Mouse (Mus musculus) midbrain, postnatal 0 days (tissue): ENCODE results near the gene Akna. TPM values are rescaled to one million over a fixed set of nuclear protein-coding genes. Genes with fewer than 3 reads are reported as not detected.

ENCODE experiments used
- ATAC-seq: fragments of 200-750 bp; cut with Nextera tagmentation; 2 replicates; pipeline ENCODE4 v1.8.0; 2017; ENCODE audit warnings: moderate number of reproducible peaks, mild to moderate bottlenecking, moderate TSS enrichment, moderate library complexity; ENCODE audit not compliant: low FRiP score
- DNase-seq: peaks from one replicate; pipeline ENCODE4 v3.0.0-alpha.2; 2015; ENCODE audit warnings: low spot score
- H3K27ac ChIP-seq: fragments of 300-500 bp; sonication (generic); 2 replicates; pipeline ENCODE4 v1.5.1; 2014; ENCODE audit warnings: low read depth, mild to moderate bottlenecking, low read length, mixed read lengths
- H3K27me3 ChIP-seq: fragments of 300-500 bp; sonication (generic); 2 replicates; pipeline ENCODE4 v1.6.1; 2014; ENCODE audit warnings: low read length, control low read depth, mixed read lengths; ENCODE audit not compliant: insufficient read depth
- H3K36me3 ChIP-seq: fragments of 300-500 bp; sonication (generic); 2 replicates; pipeline ENCODE4 v1.6.1; 2014; ENCODE audit warnings: low read length, control low read depth, mixed read lengths; ENCODE audit not compliant: insufficient read depth
- H3K4me1 ChIP-seq: fragments of 300-500 bp; sonication (generic); 2 replicates; pipeline ENCODE4 v1.6.1; 2014; ENCODE audit warnings: mild to moderate bottlenecking, control low read depth, antibody characterized with exemption, low read length, mixed read lengths; ENCODE audit not compliant: insufficient read depth
- H3K4me2 ChIP-seq: fragments of 300-500 bp; sonication (generic); 2 replicates; pipeline ENCODE4 v1.6.1; 2014; ENCODE audit warnings: low read depth, mild to moderate bottlenecking, low read length, mixed read lengths; ENCODE audit not compliant: poor library complexity, severe bottlenecking
- H3K4me3 ChIP-seq: fragments of 300-500 bp; sonication (generic); 2 replicates; pipeline ENCODE4 v1.5.1; 2014; ENCODE audit warnings: low read depth, mild to moderate bottlenecking, low read length, moderate library complexity
- H3K9ac ChIP-seq: fragments of 300-500 bp; sonication (generic); replicated peaks from 2 replicates; pipeline ENCODE4 v1.6.1; 2014; ENCODE audit warnings: mild to moderate bottlenecking, low read length, moderate library complexity, mixed read lengths; ENCODE audit not compliant: poor library complexity, severe bottlenecking
- H3K9me3 ChIP-seq: fragments of 300-500 bp; sonication (generic); 2 replicates; pipeline ENCODE4 v1.6.1; 2016; ENCODE audit warnings: low read length, control low read depth
- CTCF ChIP-seq: IDR thresholded peaks from 2 replicates; pipeline ENCODE4 v1.5.1; 2016; ENCODE audit warnings: antibody characterized with exemption, mild to moderate bottlenecking
- WGBS: fragments of 180-500 bp; shearing (Covaris S2); extraction: QIAGEN DNeasy Blood & Tissue Kit; methylation state at CpG from one replicate; pipeline ENCODE4 v1.1.7; 2014; 5-methylcytosine and 5-hydroxymethylcytosine counted together
- polyA plus RNA-seq: library from polyadenylated mRNA; unstranded; fragments of >200 nt; fragmentation: Nextera tagmentation; extraction: Ambion mirVana; gene quantifications from 2 replicates; pipeline ENCODE4 v1.2.1, GENCODE M21; 2015
- total RNA-seq: library from RNA; depleted of rRNA; stranded (reverse); fragments of >200 nt; gene quantifications from 2 replicates; pipeline ENCODE4 v1.2.3, GENCODE M21; 2014

The Akna gene
- total and polyA plus RNA-seq, 2 experiments from 2014 or later = 2.1 to 5.3 TPM

- H3K27me3 ChIP-seq = no peaks in the 10 kb centered on the region
- DNase-seq (peak; percentile 87), ATAC-seq (no peak; the same call in 1 of the 2 replicates)
- 35% methylated on average over 7 of the region's 7 CpGs for WGBS
- no peak overlapping the region for H3K4me3 ChIP-seq
- H3K9ac ChIP-seq = no peak overlapping the region
- 0 out of 2 replicates have a peak overlapping the region, but pooled peaks have one; percentile 12 for H3K27ac ChIP-seq
- no peak for TF ChIP-seq CTCF
- H3K4me1 ChIP-seq = peaks cover 15% of the 10 kb centered on the region
- H3K36me3 ChIP-seq = no peaks in the 10 kb centered on the region
- no peaks in the 10 kb centered on the region for H3K9me3 ChIP-seq
- H3K4me2 ChIP-seq = 0 out of 2 replicates have a peak overlapping the region, but pooled peaks have one; percentile 99
Observed at GRCm38 (mm10) chr4:63408247-63408646, 5.1 kb upstream of the Akna start.

DNA sequence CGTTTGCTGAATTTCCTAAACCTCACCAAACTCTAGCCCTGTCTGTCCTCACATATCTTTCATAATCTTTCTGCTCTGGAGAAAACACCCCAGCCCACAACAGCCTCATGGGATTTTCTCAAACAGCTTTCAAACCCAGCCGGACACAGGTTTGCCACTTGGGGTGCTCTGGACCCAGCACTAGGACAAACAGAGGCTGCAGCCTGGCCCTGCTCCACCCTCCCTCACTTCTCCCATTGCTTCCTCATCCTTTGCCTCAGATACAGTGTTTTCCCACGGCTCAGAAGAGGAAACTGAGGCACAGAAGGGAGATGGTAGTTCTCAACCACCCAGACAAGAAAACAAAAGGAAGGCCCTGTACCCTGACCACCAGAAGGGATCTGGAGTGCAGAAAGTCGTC is 2.5 kb upstream of the Akna start:
- H3K27ac ChIP-seq = no peak overlapping the region

GRCm38 (mm10) chr4:63405051-63405450 is 1.9 kb upstream of the Akna start:
- Histone ChIP-seq H3K36me3 (no peaks in the 10 kb centered on the region), H3K9me3 (no peaks in the 10 kb centered on the region), H3K4me1 (peaks cover 14% of the 10 kb centered on the region), H3K27me3 (no peaks in the 10 kb centered on the region), H3K4me3 (no peak overlapping the region), H3K27ac (no peak overlapping the region), H3K9ac (no peak overlapping the region), H3K4me2 (no peak overlapping the region)
- ATAC-seq (no peak), DNase-seq (peak; percentile 20)
- WGBS = 19% methylated on average over 7 of the region's 7 CpGs
- TF ChIP-seq CTCF = no peak

More for the DNA sequence above, 2.5 kb upstream of the Akna start:
- no peak for DNase-seq
- H3K36me3 ChIP-seq = no peaks in the 10 kb centered on the region
- no peaks in the 10 kb centered on the region for H3K9me3 ChIP-seq
- H3K9ac ChIP-seq = no peak overlapping the region
- no peak for ATAC-seq
- H3K4me1 ChIP-seq = peaks cover 15% of the 10 kb centered on the region
- no peak overlapping the region for H3K4me2 ChIP-seq
- no peak overlapping the region for H3K4me3 ChIP-seq
- no peaks in the 10 kb centered on the region for H3K27me3 ChIP-seq
- WGBS = 69% methylated on average over 4 of the region's 4 CpGs
- no peak for TF ChIP-seq CTCF

DNA sequence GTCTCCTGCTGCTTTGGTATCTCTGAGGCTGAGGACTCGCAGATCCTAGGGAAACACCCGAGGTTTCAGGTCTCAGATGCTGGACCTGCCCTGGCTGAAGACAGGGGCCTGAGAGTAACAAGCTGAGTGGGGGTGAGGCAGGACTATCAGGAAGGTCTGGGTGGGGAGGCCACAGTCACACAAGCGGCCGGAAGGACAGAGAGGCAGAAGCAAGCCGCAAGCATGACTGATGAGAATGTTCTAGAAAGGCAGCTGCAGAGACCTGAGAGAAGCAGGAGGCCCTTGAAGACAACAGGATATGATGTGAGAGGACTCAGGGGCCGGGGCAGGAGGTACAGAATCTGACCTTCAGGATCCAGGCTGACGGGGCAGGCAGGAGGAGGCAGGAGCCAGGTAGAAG is 1.1 kb upstream of the Akna start:
- no peaks in the 10 kb centered on the region for H3K9me3 ChIP-seq
- TF ChIP-seq CTCF = no peak
- H3K4me3 ChIP-seq = no peak overlapping the region
- no peaks in the 10 kb centered on the region for H3K27me3 ChIP-seq
- DNase-seq (no peak), ATAC-seq (no peak)
- H3K36me3 ChIP-seq = no peaks in the 10 kb centered on the region
- no peak overlapping the region for H3K4me2 ChIP-seq
- no peak overlapping the region for H3K9ac ChIP-seq
- peaks cover 7% of the 10 kb centered on the region; the same call in 1 of the 2 replicates for H3K4me1 ChIP-seq
- no peak overlapping the region for H3K27ac ChIP-seq
- WGBS = 80% methylated on average over 7 of the region's 7 CpGs

- DNase-seq (no peak), ATAC-seq (no peak)
- Histone ChIP-seq H3K4me2 (peak overlapping the region; percentile 21; the same call in 1 of the 2 replicates), H3K9ac (no peak overlapping the region), H3K9me3 (no peaks in the 10 kb centered on the region), H3K27me3 (no peaks in the 10 kb centered on the region), H3K4me3 (no peak overlapping the region), H3K27ac (no peak overlapping the region), H3K36me3 (no peaks in the 10 kb centered on the region), H3K4me1 (no peaks in the 10 kb centered on the region)
- WGBS = 72% methylated on average over 6 of the region's 6 CpGs
- TF ChIP-seq CTCF = no peak
Observed at GRCm38 (mm10) chr4:63402558-63402957, 596 bp downstream of the Akna start.

- Histone ChIP-seq H3K4me1 (no peaks in the 10 kb centered on the region), H3K9me3 (no peaks in the 10 kb centered on the region), H3K4me3 (no peak overlapping the region), H3K27me3 (no peaks in the 10 kb centered on the region), H3K4me2 (0 out of 2 replicates have a peak overlapping the region, but pooled peaks have one; percentile 21), H3K27ac (no peak overlapping the region), H3K9ac (no peak overlapping the region), H3K36me3 (no peaks in the 10 kb centered on the region)
- no peak for ATAC-seq
- 92% methylated on average over 10 of the region's 10 CpGs for WGBS
- TF ChIP-seq CTCF = no peak
- no peak for DNase-seq
Observed at GRCm38 (mm10) chr4:63402056-63402455, 1.1 kb downstream of the Akna start.
